22 mouse cellular contexts compared by ENCODE assay signal in genomic region chr2:66502158-66502557, GRCm38 (mm10).
"Had no signal": no experiment of that assay in that cellular context is flagged by ENCODE, and none has a peak within 500 bp of the region (broad histone marks: within the 10 kb centered on the region; RNA-seq: fewer than 3 reads in every experiment).

No protein-coding gene starts in this region.

- DNase-seq: liver, postnatal 0 days; lung, adult 2 months; lung, postnatal 14 days; lung, postnatal 36 days; retina, postnatal 1 day; right cerebral cortex, adult 18-20 months; right cerebral cortex, postnatal 25 days; right cerebral cortex, postnatal 4 days; spleen, adult 18-20 months; thymus, adult 2 months; thymus, postnatal 25 days; thymus, postnatal 4 days had no signal

- H3K27me3 ChIP-seq: lung, embryonic 15.5 days; megakaryocyte, embryonic 14.5 days; midbrain, embryonic 13.5 days; midbrain, embryonic 15.5 days; neural tube, embryonic 13.5 days; neural tube, embryonic 15.5 days had no signal

- H3K4me2 ChIP-seq: lung, embryonic 15.5 days; midbrain, embryonic 11.5 days; midbrain, embryonic 13.5 days; midbrain, embryonic 15.5 days; neural tube, embryonic 13.5 days; neural tube, embryonic 15.5 days had no signal

- H3K9ac ChIP-seq: liver, postnatal 0 days; lung, embryonic 15.5 days; midbrain, embryonic 13.5 days; midbrain, embryonic 15.5 days; neural tube, embryonic 13.5 days; neural tube, embryonic 15.5 days had no signal

- H3K36me3 ChIP-seq: lung, embryonic 15.5 days; midbrain, embryonic 13.5 days; midbrain, embryonic 15.5 days; neural tube, embryonic 13.5 days; neural tube, embryonic 15.5 days had no signal

- ATAC-seq: liver, postnatal 0 days; lung, postnatal 0 days; midbrain, embryonic 13.5 days; midbrain, embryonic 15.5 days had no signal

- H3K27ac ChIP-seq: lung, embryonic 15.5 days; macrophage; midbrain, embryonic 13.5 days; midbrain, embryonic 15.5 days; neural tube, embryonic 13.5 days; neural tube, embryonic 15.5 days had no signal

- H3K9me3 ChIP-seq: lung, embryonic 15.5 days; megakaryocyte, embryonic 14.5 days; midbrain, embryonic 13.5 days; midbrain, embryonic 15.5 days; neural tube, embryonic 13.5 days; neural tube, embryonic 15.5 days had no signal

- H3K4me1 ChIP-seq: lung, embryonic 15.5 days; megakaryocyte, embryonic 14.5 days; midbrain, embryonic 13.5 days; midbrain, embryonic 15.5 days; neural tube, embryonic 13.5 days; neural tube, embryonic 15.5 days had no signal

- H3K4me3 ChIP-seq: lung, embryonic 15.5 days; megakaryocyte, embryonic 14.5 days; midbrain, embryonic 13.5 days; midbrain, embryonic 15.5 days; myocyte; neural tube, embryonic 13.5 days; neural tube, embryonic 15.5 days had no signal
